Mouse (Mus musculus) activated CD4-positive, CD25-positive, alpha-beta regulatory T cell, adult 4 months (primary cell): Measurements from ENCODE around the gene Chrna9. TPM values are rescaled to one million over a fixed set of nuclear protein-coding genes. Genes with fewer than 3 reads are reported as not detected.

Source experiments
- ATAC-seq: one replicate; pipeline ENCODE4 v1.8.0; 2017
- polyA plus RNA-seq, 2 experiments: library from polyadenylated mRNA; unstranded; fragments of 100-300 nt; shearing (Covaris generic); gene quantifications; one replicate each; pipeline ENCODE4 v1.2.1; 2017

The Chrna9 gene
- polyA plus RNA-seq, 2 experiments from 2014 or later: 1.5 TPM; not detected in 1

GRCm38 (mm10) chr5:66015449-66015961, 80.8 kb downstream of the Chrna9 start:
- no peak for ATAC-seq

GRCm38 (mm10) chr5:66026796-66027195, 92.1 kb downstream of the Chrna9 start:
- ATAC-seq: no peak

Other genes with a start within 250 kb of the Chrna9 start
- 100 to 1,000 TPM in 1 of 2 experiments, 10 to 100 TPM in 1; 67.6 to 104 TPM for gene Pds5a, start 236.6 kb upstream of the Chrna9 start, polyA plus RNA-seq
- 10 to 100 TPM in 1 of 2 experiments, 1 to 10 TPM in 1; 7.8 to 15.6 TPM for gene N4bp2, start 171.4 kb upstream of the Chrna9 start, polyA plus RNA-seq
- gene Rhoh, start 73.7 kb upstream of the Chrna9 start, polyA plus RNA-seq: 100 to 1,000 TPM; 233 to 235 TPM
- 1 to 10 TPM in 1 of 2 experiments, not detected in 1; 1.0 TPM for gene 9130230L23Rik, start 69.4 kb downstream of the Chrna9 start, polyA plus RNA-seq
- gene Rbm47, start 238.2 kb downstream of the Chrna9 start, polyA plus RNA-seq: 1 to 10 TPM in 1 of 2 experiments, under 1 TPM in 1; 0.42 to 1.2 TPM